Mouse (Mus musculus): ENCODE measurements around the gene Ints7. TPM values are rescaled to one million over a fixed set of nuclear protein-coding genes. Genes with fewer than 3 reads are reported as not detected.
A peak's percentile ranks its signal among the peaks of the same experiment; 100 is the strongest.

Gene Ints7
- polyA plus RNA-seq, 1 experiment from 2014 or later: 38.5 TPM

- no peak overlapping the region for H3K4me2 ChIP-seq
- WGBS (ENCODE audit: insufficient replicate concordance): 80% methylated on average over 16 of the region's 16 CpGs
- no peak for ATAC-seq (replicated peaks; ENCODE audit: insufficient number of reproducible peaks, low FRiP score, low TSS enrichment)
- no peak overlapping the region for H3K27ac ChIP-seq (ENCODE audit: low read depth, low read length)
- H3K9me3 ChIP-seq (replicated peaks; ENCODE audit: control insufficient read depth, low read length): no peaks in the 10 kb centered on the region
- H3K36me3 ChIP-seq (ENCODE audit: control insufficient read depth, insufficient read depth, low read length): peaks cover 64% of the 10 kb centered on the region
- H3K4me3 ChIP-seq (ENCODE audit: low read depth, low read length): no peak overlapping the region
- no peaks in the 10 kb centered on the region for H3K4me1 ChIP-seq (ENCODE audit: control insufficient read depth, insufficient read depth, low read length)
- H3K9ac ChIP-seq (ENCODE audit: low read depth, low read length): no peak overlapping the region
- H3K27me3 ChIP-seq (ENCODE audit: control insufficient read depth, insufficient read depth, low read length): no peaks in the 10 kb centered on the region
Observed at GRCm38 (mm10) chr1:191612877-191613276, 37.4 kb downstream of the Ints7 start.

- no peak overlapping the region for H3K4me2 ChIP-seq
- H3K4me1 ChIP-seq (ENCODE audit: control insufficient read depth, insufficient read depth, low read length): no peaks in the 10 kb centered on the region
- H3K27ac ChIP-seq (ENCODE audit: low read depth, low read length): no peak overlapping the region
- no peaks in the 10 kb centered on the region for H3K27me3 ChIP-seq (ENCODE audit: control insufficient read depth, insufficient read depth, low read length)
- H3K9ac ChIP-seq (ENCODE audit: low read depth, low read length): no peak overlapping the region
- no peak overlapping the region for H3K4me3 ChIP-seq (ENCODE audit: low read depth, low read length)
- peaks cover 72% of the 10 kb centered on the region for H3K36me3 ChIP-seq (ENCODE audit: control insufficient read depth, insufficient read depth, low read length)
- no peaks in the 10 kb centered on the region for H3K9me3 ChIP-seq (replicated peaks; ENCODE audit: control insufficient read depth, low read length)
- ATAC-seq (replicated peaks; ENCODE audit: insufficient number of reproducible peaks, low FRiP score, low TSS enrichment): no peak
- 93% methylated on average over 8 of the region's 8 CpGs for WGBS (ENCODE audit: insufficient replicate concordance)
Observed at GRCm38 (mm10) chr1:191616245-191616644, 40.8 kb downstream of the Ints7 start.

- Histone ChIP-seq H3K9ac (ENCODE audit: low read depth, low read length) (no peak overlapping the region), H3K4me2 (no peak overlapping the region), H3K9me3 (replicated peaks; ENCODE audit: control insufficient read depth, low read length) (no peaks in the 10 kb centered on the region), H3K27ac (ENCODE audit: low read depth, low read length) (no peak overlapping the region), H3K4me3 (ENCODE audit: low read depth, low read length) (no peak overlapping the region), H3K4me1 (ENCODE audit: control insufficient read depth, insufficient read depth, low read length) (no peaks in the 10 kb centered on the region), H3K27me3 (ENCODE audit: control insufficient read depth, insufficient read depth, low read length) (no peaks in the 10 kb centered on the region), H3K36me3 (ENCODE audit: control insufficient read depth, insufficient read depth, low read length) (peaks cover 69% of the 10 kb centered on the region)
- WGBS (ENCODE audit: insufficient replicate concordance): 88% methylated on average over 3 of the region's 3 CpGs
- ATAC-seq (replicated peaks; ENCODE audit: insufficient number of reproducible peaks, low FRiP score, low TSS enrichment): no peak
Observed at GRCm38 (mm10) chr1:191617589-191617988, 42.2 kb downstream of the Ints7 start.

- ATAC-seq (replicated peaks; ENCODE audit: insufficient number of reproducible peaks, low FRiP score, low TSS enrichment): no peak
- WGBS (ENCODE audit: insufficient replicate concordance): 80% methylated on average over 12 of the region's 12 CpGs
Observed at GRCm38 (mm10) chr1:191618067-191618766, 42.8 kb downstream of the Ints7 start.

DNA sequence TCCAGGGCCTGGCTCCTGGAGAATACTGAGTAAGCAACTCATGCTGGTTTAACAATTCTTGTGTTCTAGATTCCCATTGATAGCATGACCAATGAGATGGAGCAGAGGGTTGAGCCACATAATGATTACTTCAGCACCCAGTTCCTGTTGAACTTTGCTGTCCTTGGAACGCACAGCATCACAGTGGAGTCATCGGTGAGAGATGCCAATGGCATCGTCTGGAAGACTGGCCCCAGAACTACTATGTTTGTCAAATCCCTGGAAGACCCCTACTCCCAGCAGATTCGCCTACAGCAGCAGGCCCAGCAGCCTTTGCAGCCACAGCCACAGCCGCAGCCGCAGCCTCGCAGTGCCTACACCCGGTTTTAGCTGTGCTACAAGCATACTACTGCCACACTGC is 45.7 kb downstream of the Ints7 start:
- ATAC-seq (replicated peaks; ENCODE audit: insufficient number of reproducible peaks, low FRiP score, low TSS enrichment): no peak
- no peak overlapping the region for H3K4me2 ChIP-seq
- H3K4me1 ChIP-seq (ENCODE audit: control insufficient read depth, insufficient read depth, low read length): peaks cover 19% of the 10 kb centered on the region
- no peaks in the 10 kb centered on the region for H3K27me3 ChIP-seq (ENCODE audit: control insufficient read depth, insufficient read depth, low read length)
- WGBS (ENCODE audit: insufficient replicate concordance): 92% methylated on average over 8 of the region's 8 CpGs
- H3K9me3 ChIP-seq (replicated peaks; ENCODE audit: control insufficient read depth, low read length): no peaks in the 10 kb centered on the region
- H3K4me3 ChIP-seq (ENCODE audit: low read depth, low read length): no peak overlapping the region
- peaks cover 50% of the 10 kb centered on the region for H3K36me3 ChIP-seq (ENCODE audit: control insufficient read depth, insufficient read depth, low read length)
- no peak overlapping the region for H3K27ac ChIP-seq (ENCODE audit: low read depth, low read length)
- H3K9ac ChIP-seq (ENCODE audit: low read depth, low read length): no peak overlapping the region

More at GRCm38 (mm10) chr1:191618067-191618766, 42.8 kb downstream of the Ints7 start:
- Histone ChIP-seq H3K9me3 (replicated peaks; ENCODE audit: control insufficient read depth, low read length) (no peaks in the 10 kb centered on the region), H3K27ac (ENCODE audit: low read depth, low read length) (peak overlapping the region; percentile 22; the same call in 1 of the 2 replicates), H3K27me3 (ENCODE audit: control insufficient read depth, insufficient read depth, low read length) (no peaks in the 10 kb centered on the region), H3K9ac (ENCODE audit: low read depth, low read length) (no peak overlapping the region), H3K36me3 (ENCODE audit: control insufficient read depth, insufficient read depth, low read length) (peaks cover 65% of the 10 kb centered on the region), H3K4me3 (ENCODE audit: low read depth, low read length) (no peak overlapping the region), H3K4me2 (no peak overlapping the region), H3K4me1 (ENCODE audit: control insufficient read depth, insufficient read depth, low read length) (0 out of 2 replicates have a peak, but pooled peaks cover 3% of the 10 kb centered on the region)

GRCm38 (mm10) chr1:191622801-191623200 is 47.4 kb downstream of the Ints7 start:
- Histone ChIP-seq H3K4me1 (ENCODE audit: control insufficient read depth, insufficient read depth, low read length) (peaks cover 21% of the 10 kb centered on the region), H3K27ac (ENCODE audit: low read depth, low read length) (no peak overlapping the region), H3K36me3 (ENCODE audit: control insufficient read depth, insufficient read depth, low read length) (peaks cover 38% of the 10 kb centered on the region), H3K4me3 (ENCODE audit: low read depth, low read length) (no peak overlapping the region), H3K9me3 (replicated peaks; ENCODE audit: control insufficient read depth, low read length) (no peaks in the 10 kb centered on the region), H3K27me3 (ENCODE audit: control insufficient read depth, insufficient read depth, low read length) (no peaks in the 10 kb centered on the region), H3K4me2 (no peak overlapping the region), H3K9ac (ENCODE audit: low read depth, low read length) (no peak overlapping the region)
- 64% methylated on average over 8 of the region's 8 CpGs for WGBS (ENCODE audit: insufficient replicate concordance)
- no peak for ATAC-seq (replicated peaks; ENCODE audit: insufficient number of reproducible peaks, low FRiP score, low TSS enrichment)

DNA sequence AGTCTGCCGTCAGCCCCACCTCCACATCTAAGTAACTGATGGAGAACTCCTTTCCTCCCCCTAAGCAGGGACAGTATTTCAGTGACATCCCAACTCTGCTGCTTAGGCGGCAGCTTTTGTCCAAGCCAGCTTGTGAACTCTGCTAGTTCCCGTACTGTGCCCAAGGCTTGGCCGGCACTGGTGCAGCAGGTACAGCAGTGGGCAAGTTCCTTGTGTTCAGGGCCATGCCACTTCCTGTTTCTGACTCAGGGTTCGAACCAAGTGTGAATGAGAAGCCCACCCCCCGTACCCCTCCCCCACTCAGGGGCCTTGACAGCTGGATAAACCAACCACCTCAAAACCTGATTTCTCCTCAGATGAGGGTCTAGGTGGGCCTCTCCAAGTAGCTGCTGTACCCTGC is 49.1 kb downstream of the Ints7 start:
- no peak overlapping the region for H3K4me3 ChIP-seq (ENCODE audit: low read depth, low read length)
- peaks cover 28% of the 10 kb centered on the region for H3K4me1 ChIP-seq (ENCODE audit: control insufficient read depth, insufficient read depth, low read length)
- 0 out of 2 replicates have a peak overlapping the region, but pooled peaks have one; percentile 47 for H3K27ac ChIP-seq (ENCODE audit: low read depth, low read length)
- H3K36me3 ChIP-seq (ENCODE audit: control insufficient read depth, insufficient read depth, low read length): peaks cover 25% of the 10 kb centered on the region
- WGBS (ENCODE audit: insufficient replicate concordance): 46% methylated on average over 6 of the region's 6 CpGs
- H3K27me3 ChIP-seq (ENCODE audit: control insufficient read depth, insufficient read depth, low read length): no peaks in the 10 kb centered on the region
- no peaks in the 10 kb centered on the region for H3K9me3 ChIP-seq (replicated peaks; ENCODE audit: control insufficient read depth, low read length)
- no peak for ATAC-seq (replicated peaks; ENCODE audit: insufficient number of reproducible peaks, low FRiP score, low TSS enrichment)
- no peak overlapping the region for H3K9ac ChIP-seq (ENCODE audit: low read depth, low read length)
- H3K4me2 ChIP-seq: no peak overlapping the region

GRCm38 (mm10) chr1:191625026-191625425 is 49.6 kb downstream of the Ints7 start:
- Histone ChIP-seq H3K9me3 (replicated peaks; ENCODE audit: control insufficient read depth, low read length) (no peaks in the 10 kb centered on the region), H3K36me3 (ENCODE audit: control insufficient read depth, insufficient read depth, low read length) (peaks cover 19% of the 10 kb centered on the region), H3K4me2 (no peak overlapping the region), H3K27ac (ENCODE audit: low read depth, low read length) (peak overlapping the region; percentile 47), H3K27me3 (ENCODE audit: control insufficient read depth, insufficient read depth, low read length) (no peaks in the 10 kb centered on the region), H3K4me3 (ENCODE audit: low read depth, low read length) (no peak overlapping the region), H3K9ac (ENCODE audit: low read depth, low read length) (no peak overlapping the region), H3K4me1 (ENCODE audit: control insufficient read depth, insufficient read depth, low read length) (peaks cover 28% of the 10 kb centered on the region)
- WGBS (ENCODE audit: insufficient replicate concordance): 36% methylated on average over 6 of the region's 6 CpGs
- ATAC-seq (replicated peaks; ENCODE audit: insufficient number of reproducible peaks, low FRiP score, low TSS enrichment): no peak

DNA sequence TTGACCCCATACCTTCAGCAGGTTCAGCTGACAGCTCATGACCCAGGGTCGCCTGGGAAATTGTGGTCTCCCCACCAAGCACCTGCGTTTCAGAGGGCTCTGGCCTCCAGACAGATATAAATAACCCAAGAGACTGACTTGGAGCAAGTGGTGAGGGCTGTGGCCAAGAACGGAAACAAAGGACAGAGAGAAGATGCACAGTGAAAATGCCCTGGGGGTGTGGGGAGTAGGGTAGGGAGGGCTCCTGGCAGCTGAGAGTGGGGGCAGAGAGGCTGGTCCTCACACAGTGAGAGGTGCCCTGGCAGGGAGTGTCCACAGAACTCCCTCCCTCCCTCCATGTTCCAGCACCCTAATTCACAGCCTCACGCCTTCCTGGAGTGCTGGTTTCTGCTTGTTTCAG is 50.2 kb downstream of the Ints7 start:
- Histone ChIP-seq H3K9ac (ENCODE audit: low read depth, low read length) (no peak overlapping the region), H3K27me3 (ENCODE audit: control insufficient read depth, insufficient read depth, low read length) (no peaks in the 10 kb centered on the region), H3K4me2 (no peak overlapping the region), H3K36me3 (ENCODE audit: control insufficient read depth, insufficient read depth, low read length) (peaks cover 15% of the 10 kb centered on the region), H3K9me3 (replicated peaks; ENCODE audit: control insufficient read depth, low read length) (no peaks in the 10 kb centered on the region), H3K27ac (ENCODE audit: low read depth, low read length) (peak overlapping the region; percentile 47), H3K4me1 (ENCODE audit: control insufficient read depth, insufficient read depth, low read length) (peaks cover 28% of the 10 kb centered on the region), H3K4me3 (ENCODE audit: low read depth, low read length) (no peak overlapping the region)
- peak; percentile 29; the same call in 1 of the 2 replicates for ATAC-seq (replicated peaks; ENCODE audit: insufficient number of reproducible peaks, low FRiP score, low TSS enrichment)
- 27% methylated on average over 4 of the region's 4 CpGs for WGBS (ENCODE audit: insufficient replicate concordance)
